Mouse (Mus musculus) hindbrain, postnatal 0 days (tissue): ENCODE results near the gene Rtl8a. TPM values are rescaled to one million over a fixed set of nuclear protein-coding genes. Genes with fewer than 3 reads are reported as not detected.
"Not testable (repeated sequence)": the region's sequence is repeated elsewhere in the genome, so short reads cannot be mapped to it uniquely, and the experiment has no call there.

ENCODE experiments used
- ATAC-seq: fragments of 200-750 bp; cut with Nextera tagmentation; 2 replicates; pipeline ENCODE4 v1.8.0; 2017; ENCODE audit warnings: mild to moderate bottlenecking, moderate TSS enrichment, moderate library complexity
- DNase-seq: peaks from one replicate; pipeline ENCODE4 v3.0.0-alpha.2; 2015; ENCODE audit warnings: low spot score
- H3K27ac ChIP-seq: fragments of 300-500 bp; sonication (generic); 2 replicates; pipeline ENCODE4 v1.5.1; 2014; ENCODE audit warnings: mild to moderate bottlenecking
- H3K27me3 ChIP-seq: fragments of 300-500 bp; sonication (generic); 2 replicates; pipeline ENCODE4 v1.6.1; 2014; ENCODE audit warnings: low read length, mixed read lengths; ENCODE audit not compliant: insufficient read depth
- H3K36me3 ChIP-seq: fragments of 300-500 bp; sonication (generic); 2 replicates; pipeline ENCODE4 v1.6.1; 2014; ENCODE audit warnings: low read length, mixed read lengths; ENCODE audit not compliant: insufficient read depth
- H3K4me1 ChIP-seq: fragments of 300-500 bp; sonication (generic); 2 replicates; pipeline ENCODE4 v1.6.1; 2014; ENCODE audit warnings: antibody characterized with exemption, low read length, mixed read lengths; ENCODE audit not compliant: insufficient read depth
- H3K4me2 ChIP-seq: fragments of 300-500 bp; sonication (generic); 2 replicates; pipeline ENCODE4 v1.6.1; 2014; ENCODE audit warnings: low read depth, mild to moderate bottlenecking, low read length, moderate library complexity, mixed read lengths
- H3K4me3 ChIP-seq: fragments of 300-500 bp; sonication (generic); 2 replicates; pipeline ENCODE4 v1.5.1; 2014; ENCODE audit warnings: low read length
- H3K9ac ChIP-seq: fragments of 300-500 bp; sonication (generic); replicated peaks from 2 replicates; pipeline ENCODE4 v1.6.1; 2014; ENCODE audit warnings: mild to moderate bottlenecking, low read length, moderate library complexity, mixed read lengths
- H3K9me3 ChIP-seq: fragments of 300-500 bp; sonication (generic); 2 replicates; pipeline ENCODE4 v1.6.1; 2016; ENCODE audit warnings: low read length, mixed read lengths
- CTCF ChIP-seq: IDR thresholded peaks from 2 replicates; pipeline ENCODE4 v1.5.1; 2016; ENCODE audit warnings: antibody characterized with exemption, control low read depth, low read depth
- WGBS: fragments of 180-500 bp; shearing (Covaris S2); extraction: QIAGEN DNeasy Blood & Tissue Kit; methylation state at CpG from one replicate; pipeline ENCODE4 v1.1.7; 2014; 5-methylcytosine and 5-hydroxymethylcytosine counted together
- polyA plus RNA-seq: library from polyadenylated mRNA; unstranded; fragments of >200 nt; fragmentation: Nextera tagmentation; extraction: Ambion mirVana; gene quantifications from 2 replicates; pipeline ENCODE4 v1.2.1, GENCODE M21; 2015
- total RNA-seq: library from RNA; depleted of rRNA; stranded (reverse); fragments of >200 nt; gene quantifications from 2 replicates; pipeline ENCODE4 v1.2.3, GENCODE M21; 2014; rRNA removed

Rtl8a gene
- total RNA-seq (254 and 270 TPM in 2 replicates), polyA plus RNA-seq (284 and 285 TPM in 2 replicates)

DNA sequence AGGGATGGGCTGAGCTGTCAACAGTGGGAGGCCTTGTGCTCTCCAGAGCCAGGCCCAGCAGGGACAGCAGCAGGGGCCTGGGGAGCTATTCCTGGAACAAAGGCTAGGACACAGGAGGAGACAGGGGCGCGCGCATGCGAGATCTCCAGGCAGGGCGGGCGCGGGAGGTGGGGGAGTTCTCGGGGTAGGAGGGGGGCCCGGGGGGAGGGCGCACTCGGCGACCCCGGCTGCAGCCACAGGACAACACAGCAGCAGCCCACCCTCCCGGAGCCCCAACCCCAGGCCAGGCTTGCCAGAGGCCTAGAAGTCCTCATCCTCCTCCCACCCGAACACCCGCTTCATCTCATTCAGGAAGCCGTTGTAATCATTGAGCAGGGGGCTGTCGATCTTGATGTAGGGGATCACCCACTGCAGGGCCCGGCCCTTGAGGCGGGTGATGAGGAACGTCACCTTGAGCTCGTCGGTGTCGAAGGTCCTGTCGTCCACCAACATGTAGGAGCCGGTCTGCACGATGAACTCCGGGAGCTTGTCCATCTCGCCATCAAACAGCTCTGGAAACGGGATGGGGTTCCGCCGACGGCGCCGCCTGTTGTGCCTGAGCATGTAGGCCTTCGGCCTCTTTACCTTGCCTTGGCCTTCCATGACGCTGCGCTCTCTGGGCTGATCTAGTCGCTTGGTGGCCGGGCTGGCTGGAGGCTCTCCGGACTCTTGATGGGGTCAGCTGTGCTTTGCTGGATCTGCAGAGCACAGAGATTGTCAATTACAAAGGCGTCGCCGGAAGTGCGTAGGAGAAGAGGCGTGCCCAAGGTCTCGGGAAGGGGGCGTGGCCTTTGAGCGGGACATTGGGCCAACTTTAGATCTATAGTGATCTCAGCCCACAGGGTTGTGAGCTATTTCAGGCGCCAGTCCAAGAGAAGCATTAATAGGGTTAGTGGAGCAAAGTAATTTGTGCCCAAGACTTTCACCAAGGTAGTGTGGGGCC lies at the start of gene Rtl8a:
Rtl8a (minus strand) TSS at position 703 of the 982 bp plus-strand sequence.
- Histone ChIP-seq H3K27ac (peak within 1 kb of the TSS; percentile 26; the same call in 1 of the 2 replicates), H3K4me2 (peak within 1 kb of the TSS; percentile 45), H3K4me3 (peak within 1 kb of the TSS; percentile 30)
- H3K27me3 ChIP-seq, H3K9me3 ChIP-seq, H3K4me1 ChIP-seq, H3K36me3 ChIP-seq, H3K9ac ChIP-seq: not testable (repeated sequence)
- ATAC-seq = peak; percentile 95
- DNase-seq = peak; percentile 89
- WGBS = 39% methylated on average over 11 of the region's 50 CpGs

DNA sequence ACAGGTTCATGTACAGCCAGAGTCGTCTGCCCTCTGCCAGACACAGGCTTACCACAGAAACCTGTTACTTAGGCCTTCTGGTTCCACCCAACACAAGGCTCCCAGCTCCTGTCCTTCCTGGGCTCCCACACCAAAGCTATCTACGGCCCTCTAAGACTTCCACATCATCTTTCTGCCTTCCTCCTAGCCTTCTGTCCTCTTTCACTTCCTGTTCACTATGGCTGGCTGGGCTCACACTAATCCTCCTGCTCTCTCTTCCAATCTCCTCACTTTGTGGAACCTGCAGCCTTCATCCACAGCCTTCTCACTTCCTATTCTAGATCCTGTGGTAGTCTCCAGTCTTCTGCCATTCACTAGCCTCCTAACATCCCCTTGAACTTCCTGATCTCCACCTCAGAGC lies 49.7 kb upstream of the Rtl8a start:
- Histone ChIP-seq H3K36me3 (no peaks in the 10 kb centered on the region), H3K4me2 (no peak overlapping the region), H3K9me3 (no peaks in the 10 kb centered on the region), H3K4me1 (no peaks in the 10 kb centered on the region), H3K9ac (no peak overlapping the region), H3K27me3 (no peaks in the 10 kb centered on the region), H3K4me3 (no peak overlapping the region), H3K27ac (no peak overlapping the region)
- no peak for TF ChIP-seq CTCF
- ATAC-seq = no peak
- 65% methylated on average over 2 of the region's 2 CpGs for WGBS
- no peak for DNase-seq

DNA sequence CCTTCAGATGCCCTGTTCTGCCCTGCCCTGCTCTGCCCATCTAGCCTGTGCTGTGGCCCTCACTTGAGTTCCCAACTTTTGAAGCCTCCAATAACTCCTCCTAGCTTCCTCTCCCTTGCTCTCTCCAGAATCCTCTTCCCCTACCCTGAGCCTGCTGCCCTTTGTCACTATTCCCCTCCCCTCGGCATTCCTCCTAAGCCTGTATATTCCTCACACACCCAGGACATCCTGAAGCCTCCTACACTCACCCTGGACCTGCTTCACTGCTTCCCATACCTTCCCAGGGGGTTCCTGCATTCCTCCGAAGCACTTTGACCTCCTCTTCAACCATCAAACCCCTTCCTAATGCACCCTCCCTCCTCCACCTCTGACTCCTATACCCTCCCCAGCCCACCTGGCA lies 48.6 kb upstream of the Rtl8a start:
- ATAC-seq (no peak), DNase-seq (no peak)
- Histone ChIP-seq H3K4me2 (no peak overlapping the region), H3K9me3 (no peaks in the 10 kb centered on the region), H3K27me3 (no peaks in the 10 kb centered on the region), H3K4me3 (no peak overlapping the region), H3K9ac (no peak overlapping the region), H3K4me1 (no peaks in the 10 kb centered on the region), H3K36me3 (no peaks in the 10 kb centered on the region), H3K27ac (no peak overlapping the region)
- 51% methylated on average over 2 of the region's 2 CpGs for WGBS
- TF ChIP-seq CTCF = no peak

DNA sequence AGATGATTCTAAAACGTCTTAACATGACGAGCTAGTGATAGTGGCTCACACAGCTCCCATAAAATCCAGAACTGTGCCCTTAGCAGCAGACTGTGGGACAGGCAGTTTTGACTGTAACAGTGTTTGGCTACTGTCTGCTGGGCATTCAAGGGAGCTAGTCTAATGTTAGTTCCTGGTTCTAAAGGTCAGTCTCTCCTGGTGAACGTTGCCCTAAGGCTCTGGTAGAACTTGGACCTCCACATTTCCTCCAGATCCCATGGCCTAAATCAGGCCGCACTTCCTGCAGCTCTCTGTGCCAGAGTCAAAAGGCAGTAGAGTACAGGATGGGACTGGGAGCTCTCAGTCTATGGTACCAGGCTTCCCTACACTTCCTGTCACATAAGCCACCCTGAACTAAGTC lies 41.2 kb upstream of the Rtl8a start:
- not testable (repeated sequence) for H3K4me2 ChIP-seq, H3K27me3 ChIP-seq, ATAC-seq, H3K9ac ChIP-seq, H3K36me3 ChIP-seq, H3K4me1 ChIP-seq, H3K4me3 ChIP-seq, H3K9me3 ChIP-seq, H3K27ac ChIP-seq, DNase-seq
- WGBS = 86% methylated on average over 2 of the region's 4 CpGs

DNA sequence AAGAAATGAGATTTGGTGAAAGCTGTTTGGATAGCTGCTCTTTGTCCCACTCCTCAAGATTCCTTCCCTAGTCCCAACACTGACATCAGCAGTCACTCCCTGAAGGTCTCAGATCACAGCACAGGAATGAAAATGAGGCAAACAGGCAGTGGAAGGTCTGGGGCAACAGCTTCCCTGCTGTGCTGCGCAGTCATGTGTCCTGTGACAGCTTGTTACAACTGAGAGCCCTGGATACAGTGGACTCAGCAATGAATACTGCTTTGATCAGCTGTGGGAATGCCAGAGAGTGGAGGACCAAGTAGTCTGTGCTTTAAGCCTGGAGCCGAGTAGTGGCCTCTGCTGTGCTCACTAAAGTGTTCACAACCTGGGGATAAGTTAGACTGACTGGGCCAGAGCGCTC lies 39.2 kb upstream of the Rtl8a start:
- not testable (repeated sequence) for H3K27ac ChIP-seq, H3K4me2 ChIP-seq, H3K27me3 ChIP-seq, H3K36me3 ChIP-seq, H3K9ac ChIP-seq, H3K4me1 ChIP-seq, H3K9me3 ChIP-seq, DNase-seq, H3K4me3 ChIP-seq
- ATAC-seq = 0 out of 2 replicates have a peak, but pooled peaks have one; percentile 43
- 51% methylated on average over 2 of the region's 3 CpGs for WGBS

DNA sequence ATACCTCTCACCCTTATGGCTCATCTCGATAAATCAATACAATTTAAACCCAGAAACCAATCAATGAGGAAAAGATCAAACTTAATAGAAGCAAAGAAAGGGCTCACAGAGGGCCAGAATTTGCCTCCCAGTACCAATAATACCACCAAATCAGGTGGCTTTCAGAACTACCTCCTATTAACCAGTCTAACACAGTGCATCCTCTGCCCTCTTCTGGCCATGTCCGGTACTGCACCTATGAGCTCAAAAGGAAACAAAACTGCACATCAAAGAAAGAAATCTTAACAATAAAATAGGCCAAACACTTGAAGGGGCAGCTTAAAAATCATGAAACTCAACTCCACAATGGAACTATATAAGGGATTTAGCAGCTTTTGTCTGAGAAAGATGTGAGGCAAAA lies 33.5 kb upstream of the Rtl8a start:
- peak; percentile 59 for TF ChIP-seq CTCF
- DNase-seq, H3K4me1 ChIP-seq, H3K9me3 ChIP-seq, ATAC-seq, H3K27me3 ChIP-seq, H3K4me3 ChIP-seq, H3K27ac ChIP-seq, H3K36me3 ChIP-seq, H3K4me2 ChIP-seq, H3K9ac ChIP-seq: not testable (repeated sequence)
- 27% methylated on average over 2 of the region's 2 CpGs for whole genome bisulfite sequencing

DNA sequence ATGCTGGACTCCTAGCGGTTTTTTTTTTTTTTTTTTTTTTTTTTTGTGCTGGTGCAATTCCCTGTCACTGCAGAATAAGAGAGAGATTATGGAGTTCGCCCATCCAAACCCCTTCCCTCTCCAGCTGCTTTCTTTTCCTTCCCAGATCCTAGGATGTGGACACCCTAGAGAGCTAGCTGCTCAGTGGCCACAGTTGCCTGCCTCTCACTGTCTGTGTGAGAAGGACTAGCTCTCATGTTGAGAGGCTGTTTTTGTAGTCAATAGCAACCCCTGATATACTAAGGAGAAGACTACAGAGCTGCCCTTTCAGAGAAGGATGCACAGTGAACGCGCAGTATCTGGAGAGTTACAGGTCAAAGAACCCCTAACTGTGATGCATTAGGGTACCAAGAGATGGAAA lies 27.2 kb upstream of the Rtl8a start:
- H3K27me3 ChIP-seq, H3K4me1 ChIP-seq, H3K36me3 ChIP-seq, H3K9ac ChIP-seq, H3K9me3 ChIP-seq: not testable (repeated sequence)
- peak; percentile 64 for ATAC-seq
- Histone ChIP-seq H3K4me3 (peak overlapping the region; percentile 27), H3K27ac (peak overlapping the region; percentile 70), H3K4me2 (peak overlapping the region; percentile 37; the same call in 1 of the 2 replicates)
- peak; percentile 4 for DNase-seq
- 23% methylated on average over 4 of the region's 4 CpGs for WGBS
